Mouse (Mus musculus) large intestine, adult 2 months (tissue): ENCODE results near the gene Inka2. TPM values are rescaled to one million over a fixed set of nuclear protein-coding genes. Genes with fewer than 3 reads are reported as not detected.
"Not testable (repeated sequence)": the region's sequence is repeated elsewhere in the genome, so short reads cannot be mapped to it uniquely, and the experiment has no call there.

ENCODE experiments used
- DNase-seq: peaks from one replicate; pipeline ENCODE4 v3.0.0-alpha.2; 2012; ENCODE audit warnings: low read depth, low spot score
- WGBS: fragments of 180-500 bp; shearing (Covaris S2); methylation state at CpG from one replicate; pipeline ENCODE4 v1.1.7; 2018; 5-methylcytosine and 5-hydroxymethylcytosine counted together
- polyA plus RNA-seq: library from polyadenylated mRNA; depleted of rRNA; stranded (reverse); fragments of >200 nt; gene quantifications from 2 replicates; pipeline ENCODE4 v1.2.3, GENCODE M21; 2012

The Inka2 gene
- polyA plus RNA-seq, 1 experiment = 1.9 TPM

GRCm38 (mm10) chr3:105695476-105696386 lies 8.7 kb upstream of the Inka2 start:
- 37% methylated on average over 20 of the region's 20 CpGs for WGBS
- no peak for DNase-seq

- DNase-seq = no peak
- 60% methylated on average over 17 of the region's 17 CpGs for WGBS
Observed at GRCm38 (mm10) chr3:105696387-105697147, 7.8 kb upstream of the Inka2 start.

GRCm38 (mm10) chr3:105697148-105697441 lies 7.3 kb upstream of the Inka2 start:
- WGBS = 52% methylated on average over 5 of the region's 5 CpGs
- no peak for DNase-seq

GRCm38 (mm10) chr3:105698311-105698710 lies 6.1 kb upstream of the Inka2 start:
- DNase-seq = no peak
- 67% methylated on average over 1 of the region's 1 CpGs for WGBS

GRCm38 (mm10) chr3:105699241-105699933 lies 5.0 kb upstream of the Inka2 start:
- DNase-seq = no peak
- 53% methylated on average over 3 of the region's 3 CpGs for WGBS

GRCm38 (mm10) chr3:105700786-105701185 lies 3.6 kb upstream of the Inka2 start:
- 36% methylated on average over 1 of the region's 1 CpGs for WGBS
- not testable (repeated sequence) for DNase-seq

GRCm38 (mm10) chr3:105701399-105701798 lies 3.0 kb upstream of the Inka2 start:
- 61% methylated on average over 5 of the region's 5 CpGs for WGBS
- DNase-seq = no peak

GRCm38 (mm10) chr3:105703571-105703970 lies 828 bp upstream of the Inka2 start:
- 78% methylated on average over 6 of the region's 6 CpGs for WGBS
- DNase-seq = no peak

GRCm38 (mm10) chr3:105705061-105705549 lies 706 bp downstream of the Inka2 start:
- DNase-seq = no peak

GRCm38 (mm10) chr3:105705561-105705960 lies 1.2 kb downstream of the Inka2 start:
- DNase-seq = no peak
- WGBS = 51% methylated on average over 3 of the region's 3 CpGs

More at GRCm38 (mm10) chr3:105705061-105705549, 706 bp downstream of the Inka2 start:
- under 1% methylated on average over 28 of the region's 28 CpGs for WGBS

- 61% methylated on average over 4 of the region's 4 CpGs for WGBS
- no peak for DNase-seq
Observed at GRCm38 (mm10) chr3:105706366-105707020, 2.1 kb downstream of the Inka2 start.

- DNase-seq = no peak
- 65% methylated on average over 7 of the region's 7 CpGs for WGBS
Observed at GRCm38 (mm10) chr3:105707590-105707989, 3.2 kb downstream of the Inka2 start.

GRCm38 (mm10) chr3:105710246-105710645 lies 5.8 kb downstream of the Inka2 start:
- WGBS = 53% methylated on average over 6 of the region's 6 CpGs
- no peak for DNase-seq

GRCm38 (mm10) chr3:105711741-105712140 lies 7.3 kb downstream of the Inka2 start:
- WGBS = 63% methylated on average over 7 of the region's 7 CpGs
- no peak for DNase-seq

GRCm38 (mm10) chr3:105712827-105713226 lies 8.4 kb downstream of the Inka2 start:
- DNase-seq = no peak

GRCm38 (mm10) chr3:105714091-105714819 lies 9.9 kb downstream of the Inka2 start:
- 56% methylated on average over 8 of the region's 8 CpGs for WGBS

GRCm38 (mm10) chr3:105714820-105715167 lies 10.4 kb downstream of the Inka2 start:
- no peak for DNase-seq

More at GRCm38 (mm10) chr3:105714091-105714819, 9.9 kb downstream of the Inka2 start:
- DNase-seq = no peak

- WGBS = 67% methylated on average over 18 of the region's 18 CpGs
- no peak for DNase-seq
Observed at GRCm38 (mm10) chr3:105716353-105717000, 12.1 kb downstream of the Inka2 start.
